Mouse (Mus musculus): ENCODE data around the gene Mypn.

DNA sequence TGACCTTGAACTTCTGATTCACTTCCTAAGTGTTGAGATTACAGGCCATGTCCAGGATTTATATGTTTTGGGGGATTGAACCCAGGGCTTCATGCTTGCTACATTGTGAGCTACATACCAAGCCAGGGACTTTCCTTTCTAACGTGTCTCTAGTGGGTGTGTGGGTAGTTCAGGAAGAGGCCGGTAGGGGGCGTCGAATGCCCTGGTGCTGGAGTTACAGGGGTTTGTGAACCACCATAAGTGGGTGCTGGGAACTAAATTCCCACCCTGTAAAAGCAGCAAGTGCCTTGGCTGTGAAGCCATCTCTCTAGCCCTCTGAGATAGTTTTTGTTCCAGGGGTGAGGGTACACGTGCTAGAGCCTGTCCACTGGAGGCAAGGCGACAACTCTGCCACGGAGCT, 73.3 kb downstream of the Mypn start:
- TF ChIP-seq CTCF (IDR thresholded peaks at IDR 0.05; ENCODE audit: low read depth) (no peak), EP300 (IDR thresholded peaks at IDR 0.05; ENCODE audit: low read depth) (no peak)
